Mouse (Mus musculus) liver, postnatal 0 days (tissue): ENCODE measurements around the gene Trim46.

Experiments used
- CTCF ChIP-seq: sonication (generic); IDR thresholded peaks from 2 replicates; pipeline ENCODE4 v1.5.1; 2016; ENCODE audit warnings: antibody characterized with exemption, low read depth
- EP300 ChIP-seq: IDR thresholded peaks from 2 replicates; pipeline ENCODE4 v1.6.1; 2016; ENCODE audit warnings: antibody characterized with exemption, low read depth, mild to moderate bottlenecking

GRCm38 (mm10) chr3:89214681-89215411, 31.3 kb downstream of the Trim46 start, which contains the start of gene Thbs3:
- TF ChIP-seq CTCF: no peak
- no peak for TF ChIP-seq EP300
